Mouse (Mus musculus) adrenal gland, adult 18-20 months (tissue): Measurements from ENCODE around the gene A630095N17Rik. TPM values are rescaled to one million over a fixed set of nuclear protein-coding genes. Genes with fewer than 3 reads are reported as not detected.
"Not testable (repeated sequence)": the region's sequence is repeated elsewhere in the genome, so short reads cannot be mapped to it uniquely, and the experiment has no call there.

Experiments used
- DNase-seq, 2 experiments: peaks; one replicate each; pipeline ENCODE4 v3.0.0; 2021 to 2022; ENCODE audit warnings: low spot score in 2 of 2
- total RNA-seq, 2 experiments: library from RNA; stranded (reverse); gene quantifications; 1 replicate in 1 of 2; 2 replicates in 1 of 2; pipeline ENCODE4 v1.2.3; 2021

A630095N17Rik gene
- total RNA-seq, 2 experiments from 2014 or later = not detected

- DNase-seq = no peak
Measured at GRCm38 (mm10) chr1:75244175-75244826, 12.4 kb upstream of the A630095N17Rik start.

- DNase-seq = no peak
Measured at GRCm38 (mm10) chr1:75243411-75243810, 11.5 kb upstream of the A630095N17Rik start.

- DNase-seq = no peak
Measured at GRCm38 (mm10) chr1:75239591-75239990, 7.7 kb upstream of the A630095N17Rik start.

DNA sequence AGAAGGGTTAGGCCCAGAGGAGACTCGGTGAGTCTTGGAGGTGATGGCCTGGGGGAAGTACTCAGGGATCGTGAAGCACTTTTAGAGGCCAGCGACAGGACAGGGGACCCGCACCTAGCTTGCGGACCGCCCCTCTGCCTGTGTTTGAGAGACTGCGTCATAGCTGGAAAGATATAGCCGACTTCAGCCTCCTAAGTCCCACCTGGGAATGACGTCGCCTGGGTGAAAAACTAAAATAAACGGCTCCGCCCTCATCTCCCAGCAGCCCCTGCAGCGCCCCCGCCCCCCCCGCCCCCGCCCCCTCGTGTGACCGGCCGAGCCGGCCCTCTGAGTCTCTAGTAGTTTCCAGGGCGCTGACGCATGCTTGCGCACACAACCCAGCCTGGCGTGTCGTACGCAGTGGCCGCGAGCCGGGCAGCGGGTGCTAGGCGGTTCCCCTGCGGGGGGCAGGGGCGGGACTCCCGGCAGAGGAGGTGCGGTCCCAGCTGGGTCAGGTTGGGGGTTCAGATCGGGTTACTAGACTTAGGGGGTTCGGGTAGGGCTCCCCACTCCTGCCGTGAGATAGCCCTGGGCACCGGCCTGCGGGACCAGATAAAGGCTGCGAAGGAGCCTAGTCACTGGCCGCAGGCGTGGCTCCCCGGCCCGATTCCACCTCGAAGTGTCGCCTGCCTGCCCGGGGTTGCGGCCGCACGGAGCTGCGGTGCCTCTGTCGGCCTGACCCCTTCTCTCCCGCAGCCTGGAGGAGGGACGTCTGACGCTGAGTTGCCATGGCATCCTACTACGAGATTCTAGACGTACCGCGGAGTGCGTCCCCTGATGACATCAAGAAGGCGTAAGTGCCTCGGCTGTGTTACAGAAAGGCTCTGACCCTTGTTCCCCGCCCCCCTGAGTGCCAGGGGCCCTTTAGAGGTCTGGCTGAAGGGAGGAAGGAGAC, 4.5 kb upstream of the A630095N17Rik start, which contains the start of gene Dnajb2:
TSS of gene Dnajb2 (plus strand) at position 290 of the 934 bp plus-strand sequence.
- peak; percentile 85 to 87 for DNase-seq

GRCm38 (mm10) chr1:75234606-75235005, 2.7 kb upstream of the A630095N17Rik start:
- DNase-seq = peak in 1 of 2 experiments; percentile 52

- not testable (repeated sequence) for DNase-seq
Measured at GRCm38 (mm10) chr1:75232489-75232888, 587 bp upstream of the A630095N17Rik start.

- DNase-seq = no peak
Measured at GRCm38 (mm10) chr1:75231224-75231623, 678 bp downstream of the A630095N17Rik start.

DNA sequence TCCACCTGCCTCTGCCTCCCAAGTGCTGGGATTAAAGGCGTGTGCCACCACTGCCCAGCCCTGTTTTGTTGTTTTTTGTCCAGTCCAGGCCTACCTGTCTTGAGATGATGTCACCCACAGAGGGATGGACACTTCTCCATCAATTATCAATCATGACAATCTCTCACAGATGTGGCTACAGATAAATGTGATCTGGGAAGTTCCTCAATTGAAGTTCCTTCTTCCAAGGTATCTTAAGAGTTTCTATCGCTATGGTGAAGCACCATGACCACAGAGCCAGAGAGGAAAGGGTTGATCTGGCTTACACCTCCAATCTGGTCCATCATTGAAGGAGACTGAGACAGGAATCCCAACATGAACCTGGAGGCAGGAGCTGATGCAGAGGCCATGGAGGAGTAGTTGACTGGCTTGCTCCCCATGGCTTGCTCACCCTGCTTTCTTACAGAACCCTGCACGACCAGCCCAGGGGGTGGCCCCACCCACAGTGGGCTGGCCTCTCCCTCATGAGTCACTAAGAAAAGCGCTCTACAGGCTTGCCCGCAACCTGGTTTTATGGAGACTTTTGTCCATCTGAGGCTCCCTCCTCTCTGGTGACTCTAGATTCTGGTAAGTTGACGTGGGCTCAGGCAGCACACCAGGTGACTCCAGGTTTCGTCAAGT, 1.4 kb downstream of the A630095N17Rik start:
- no peak for DNase-seq

DNA sequence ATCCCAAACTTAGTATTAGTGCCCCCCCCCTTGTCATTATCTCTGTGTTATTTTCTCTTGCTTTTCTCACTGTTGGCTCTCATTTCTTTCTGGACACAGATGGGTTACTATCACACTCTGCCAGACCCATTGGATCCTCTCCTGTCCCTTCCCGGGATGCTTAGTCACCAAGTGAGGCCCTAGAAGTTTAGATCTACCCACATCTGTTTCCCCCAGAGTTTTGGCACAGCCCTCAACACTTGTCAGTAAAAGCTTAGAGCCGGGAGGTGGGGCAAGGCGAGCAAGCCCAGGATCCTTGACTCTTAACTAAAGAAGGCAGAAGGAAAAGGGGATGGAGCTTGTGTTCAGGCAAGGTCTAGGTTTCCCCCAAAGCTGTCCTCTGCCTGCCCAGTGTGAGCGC, 2.7 kb downstream of the A630095N17Rik start:
- DNase-seq = no peak

GRCm38 (mm10) chr1:75227653-75228052, 4.2 kb downstream of the A630095N17Rik start:
- DNase-seq = no peak

- no peak for DNase-seq
Measured at GRCm38 (mm10) chr1:75226138-75226537, 5.8 kb downstream of the A630095N17Rik start.

DNA sequence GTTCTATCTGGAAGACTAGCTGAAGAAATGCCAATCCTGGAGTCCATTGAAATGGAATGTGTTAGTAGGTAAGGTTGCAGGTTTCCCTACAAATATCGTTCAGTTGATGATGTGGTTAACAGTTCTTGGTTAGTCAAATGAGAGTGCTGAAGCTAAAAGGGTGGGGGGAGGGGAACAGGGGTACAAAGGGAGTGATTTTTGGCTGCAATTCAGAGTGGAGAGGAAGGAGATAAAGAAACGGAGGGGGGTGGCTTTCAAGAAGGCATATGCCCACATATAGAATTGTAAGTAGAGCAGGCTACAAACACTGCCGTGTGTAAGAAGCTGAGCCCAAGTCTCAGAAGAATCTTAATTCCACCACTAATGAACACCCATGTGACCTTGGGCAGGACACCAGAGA, 6.4 kb downstream of the A630095N17Rik start:
- DNase-seq = no peak

DNA sequence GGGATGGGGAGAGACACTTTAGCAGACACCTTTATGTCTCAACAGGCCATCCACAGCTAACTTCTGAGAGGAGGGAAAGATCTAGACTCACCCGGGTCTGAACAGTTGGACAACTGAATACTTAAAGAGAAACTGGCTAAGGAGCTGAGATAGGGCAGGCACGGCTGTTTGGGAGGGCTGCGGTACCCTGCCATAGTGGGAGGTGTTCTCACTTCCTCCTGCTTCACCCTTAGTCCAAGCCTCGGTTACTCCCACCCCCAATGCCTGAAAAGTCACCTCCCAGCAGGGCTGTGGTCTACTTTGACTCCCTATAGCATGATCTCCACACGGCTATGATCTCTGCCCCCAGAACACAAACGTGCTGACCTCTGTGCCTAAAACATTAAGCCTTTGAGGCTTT, 8.4 kb downstream of the A630095N17Rik start:
- DNase-seq = no peak

DNA sequence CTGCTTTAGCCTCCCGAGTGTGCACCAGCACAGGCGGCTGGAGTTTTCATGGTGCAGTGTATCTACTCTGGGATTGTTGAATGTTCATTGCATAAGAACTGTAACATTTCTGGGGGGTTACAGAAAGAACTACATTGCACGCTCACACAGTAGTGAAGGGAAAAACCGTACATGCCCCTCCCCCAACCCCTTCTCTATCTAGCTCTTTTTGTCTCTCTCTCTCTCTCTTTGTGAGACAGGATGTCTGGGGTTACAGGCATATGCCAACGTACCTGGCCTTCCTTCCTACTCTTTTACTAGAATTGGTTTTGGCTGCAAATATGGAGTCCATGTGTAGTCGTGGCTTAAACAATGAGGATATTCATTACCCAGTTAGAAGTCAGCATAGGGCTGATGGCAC, 9.0 kb downstream of the A630095N17Rik start:
- DNase-seq = no peak

- DNase-seq = no peak
Measured at GRCm38 (mm10) chr1:75221538-75221937, 10.4 kb downstream of the A630095N17Rik start.

DNA sequence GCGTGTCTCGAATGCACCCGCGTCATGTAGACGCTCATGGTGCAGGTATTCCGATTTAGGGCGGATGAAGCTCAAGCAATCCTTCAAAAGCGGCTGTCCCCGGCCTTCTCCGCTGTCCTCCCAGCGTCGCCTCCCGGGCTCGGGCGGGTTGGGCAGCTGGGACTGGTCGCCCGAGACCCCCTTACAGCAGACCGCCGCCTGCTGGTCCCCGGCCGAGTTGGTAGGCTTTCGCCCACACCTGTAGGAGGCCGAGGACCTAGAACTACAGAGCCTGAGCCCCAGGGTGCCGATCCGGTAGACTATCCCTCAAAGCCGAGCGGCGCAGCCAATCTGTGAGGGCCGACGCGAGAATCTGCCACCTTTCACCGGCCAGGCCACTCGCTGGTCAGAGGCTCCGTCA, 12.4 kb downstream of the A630095N17Rik start, which contains the start of gene Tuba4a:
TSS of gene Tuba4a (minus strand) at position 335 of the 400 bp plus-strand sequence.
- peak in 1 of 2 experiments; percentile 44 for DNase-seq

- DNase-seq = peak; percentile 87 to 92
Measured at GRCm38 (mm10) chr1:75219078-75219477, 12.8 kb downstream of the A630095N17Rik start.

DNA sequence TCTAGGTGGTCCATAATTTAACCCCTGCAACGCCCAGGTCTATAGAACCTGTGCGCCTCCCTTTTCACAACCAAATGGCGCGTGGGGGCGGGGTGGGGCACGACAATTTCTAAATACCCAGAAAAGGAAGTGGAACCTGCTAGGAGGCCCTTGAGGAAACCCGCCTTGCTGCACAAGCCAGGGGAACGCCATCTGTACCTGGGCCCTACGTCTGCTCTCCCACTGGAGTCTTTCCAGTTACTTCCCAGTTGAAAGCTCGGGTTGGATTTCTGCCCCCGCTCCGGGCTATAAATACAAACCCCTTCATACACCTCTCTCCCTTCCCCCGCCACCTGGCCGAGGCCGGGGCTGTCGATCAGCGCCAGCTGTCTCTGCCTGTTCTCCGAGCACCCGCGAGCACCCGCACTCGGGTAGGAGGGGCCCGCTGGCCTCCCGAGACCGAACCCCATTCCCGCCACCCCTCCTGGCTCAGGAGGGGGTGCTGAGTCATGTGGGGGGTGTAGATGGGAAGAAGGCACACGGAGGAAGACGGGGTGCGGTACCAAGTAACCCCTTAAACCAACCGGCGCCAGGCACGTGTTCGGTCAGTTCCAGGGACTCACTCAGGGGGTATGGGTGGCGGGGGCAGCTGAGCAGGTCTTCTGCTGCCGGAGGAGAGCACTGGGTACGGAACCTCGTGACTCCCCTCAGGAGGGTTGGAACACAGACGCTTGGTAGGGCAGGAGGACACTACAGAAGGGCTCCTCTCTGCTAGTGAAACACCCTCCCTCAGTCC, 13.5 kb downstream of the A630095N17Rik start:
- DNase-seq = peak; percentile 42 to 52

GRCm38 (mm10) chr1:75217893-75218226, 14.0 kb downstream of the A630095N17Rik start:
- DNase-seq = no peak

- DNase-seq = no peak
Measured at GRCm38 (mm10) chr1:75216797-75217585, 14.9 kb downstream of the A630095N17Rik start.
